Mouse (Mus musculus) midbrain, embryonic 10.5 days (tissue): Measurements from ENCODE around the gene Cd5. TPM values are rescaled to one million over a fixed set of nuclear protein-coding genes. Genes with fewer than 3 reads are reported as not detected.

Experiments used
- DNase-seq: peaks from one replicate; pipeline ENCODE4 v3.0.0-alpha.2; 2017; ENCODE audit warnings: low spot score
- H3K27ac ChIP-seq: fragments of 300-500 bp; sonication (generic); replicated peaks from 2 replicates; pipeline ENCODE4 v1.5.1; 2016; ENCODE audit warnings: mild to moderate bottlenecking
- H3K27me3 ChIP-seq: fragments of 300-500 bp; sonication (generic); 2 replicates; pipeline ENCODE4 v1.6.1; 2016; ENCODE audit warnings: low read depth, mild to moderate bottlenecking; ENCODE audit not compliant: poor library complexity, severe bottlenecking
- H3K36me3 ChIP-seq: fragments of 300-500 bp; sonication (generic); 2 replicates; pipeline ENCODE4 v1.6.1; 2016; ENCODE audit warnings: mild to moderate bottlenecking, moderate library complexity
- H3K4me1 ChIP-seq: fragments of 300-500 bp; sonication (generic); 2 replicates; pipeline ENCODE4 v1.6.1; 2016
- H3K4me3 ChIP-seq: fragments of 300-500 bp; sonication (generic); 2 replicates; pipeline ENCODE4 v1.5.1; 2016; ENCODE audit warnings: mild to moderate bottlenecking, moderate library complexity
- H3K9me3 ChIP-seq: fragments of 300-500 bp; sonication (generic); replicated peaks from 2 replicates; pipeline ENCODE4 v1.6.1; 2016; ENCODE audit warnings: mild to moderate bottlenecking
- whole genome bisulfite sequencing: fragments of 180-500 bp; shearing (Covaris S2); methylation state at CpG from one replicate; pipeline ENCODE4 v1.1.7; 2016; 5-methylcytosine and 5-hydroxymethylcytosine counted together
- polyA plus RNA-seq: library from polyadenylated mRNA; unstranded; fragments of >200 nt; fragmentation: Nextera tagmentation; extraction: Ambion mirVana; gene quantifications from 2 replicates; pipeline ENCODE4 v1.2.1, GENCODE M21; 2016

The Cd5 gene
- polyA plus RNA-seq, 1 experiment from 2014 or later, result not detected

DNA sequence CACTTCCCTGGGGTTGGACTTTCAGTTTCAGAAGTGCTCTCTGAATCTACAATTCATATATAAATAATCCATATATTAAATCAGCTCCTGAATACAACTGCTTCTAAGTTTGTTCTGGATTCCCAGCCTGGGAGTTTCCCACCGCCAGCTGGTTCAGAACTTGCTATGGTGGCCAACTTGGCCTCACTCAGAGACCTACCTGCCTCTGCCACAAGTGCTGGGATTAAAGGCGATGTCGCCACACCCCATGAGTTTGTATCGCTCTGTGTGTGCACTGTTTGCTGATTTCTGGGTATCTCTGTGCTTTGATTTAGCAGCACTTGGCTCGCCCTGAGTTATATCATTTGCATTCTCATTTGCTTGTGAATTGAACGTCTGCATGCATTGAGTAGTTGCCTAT lies 13.3 kb upstream of the Cd5 start:
- Histone ChIP-seq H3K4me1 (peaks cover 12% of the 10 kb centered on the region), H3K36me3 (no peaks in the 10 kb centered on the region), H3K9me3 (no peaks in the 10 kb centered on the region), H3K27ac (no peak overlapping the region), H3K4me3 (no peak overlapping the region), H3K27me3 (no peaks in the 10 kb centered on the region)
- DNase-seq, result no peak
- WGBS, result 93% methylated on average over 6 of the region's 6 CpGs

DNA sequence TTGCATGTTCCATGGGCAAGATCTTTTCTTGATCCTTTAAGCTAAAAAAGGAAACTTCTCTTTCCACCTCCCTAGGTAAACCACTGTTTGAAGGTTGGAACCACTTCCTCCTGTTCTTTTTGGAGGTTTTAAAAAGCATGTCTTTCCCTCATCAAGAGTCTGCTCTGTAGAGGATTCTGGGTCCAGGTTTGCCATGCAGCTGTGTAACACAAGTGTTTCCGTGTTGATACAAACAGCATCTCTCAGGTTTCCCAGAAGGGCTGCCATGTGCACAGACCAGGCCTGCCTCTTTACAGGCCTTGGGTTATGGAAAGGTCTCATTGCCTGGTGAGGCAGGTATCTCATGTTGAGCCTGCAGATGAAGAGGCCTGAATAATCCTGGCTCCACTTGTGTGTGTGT lies 12.8 kb upstream of the Cd5 start:
- Histone ChIP-seq H3K27me3 (no peaks in the 10 kb centered on the region), H3K4me1 (peaks cover 12% of the 10 kb centered on the region), H3K9me3 (no peaks in the 10 kb centered on the region), H3K36me3 (no peaks in the 10 kb centered on the region), H3K27ac (no peak overlapping the region), H3K4me3 (no peak overlapping the region)
- WGBS, result 89% methylated on average over 1 of the region's 1 CpGs
- DNase-seq, result no peak

GRCm38 (mm10) chr19:10750161-10750560 lies 11.4 kb upstream of the Cd5 start:
- H3K27me3 ChIP-seq, result no peaks in the 10 kb centered on the region
- H3K36me3 ChIP-seq, result no peaks in the 10 kb centered on the region
- WGBS, result 88% methylated on average over 6 of the region's 6 CpGs
- H3K4me3 ChIP-seq, result no peak overlapping the region
- no peaks in the 10 kb centered on the region for H3K9me3 ChIP-seq
- no peak overlapping the region for H3K27ac ChIP-seq
- no peak for DNase-seq
- H3K4me1 ChIP-seq, result peaks cover 12% of the 10 kb centered on the region

DNA sequence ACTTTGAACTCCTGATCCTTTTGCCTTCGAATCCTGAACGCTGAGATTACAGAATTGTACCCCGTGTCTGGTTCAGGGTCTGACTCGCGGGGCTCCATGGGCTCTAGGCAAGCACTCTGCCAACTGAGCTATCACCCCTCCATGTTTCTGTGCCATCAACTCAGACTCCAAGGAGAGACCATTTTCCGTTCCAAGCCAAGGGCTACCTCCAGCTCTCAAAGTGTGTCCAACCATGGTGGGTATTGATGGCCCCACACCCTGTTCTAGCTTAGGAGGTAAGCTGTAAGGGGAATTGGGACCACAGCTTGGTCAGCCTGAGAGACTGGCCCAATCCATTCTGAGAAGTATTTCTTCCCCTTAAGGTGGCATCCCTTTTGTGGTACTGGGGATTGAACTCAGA lies 10.5 kb upstream of the Cd5 start:
- 90% methylated on average over 6 of the region's 6 CpGs for WGBS
- H3K27ac ChIP-seq, result no peak overlapping the region
- H3K9me3 ChIP-seq, result no peaks in the 10 kb centered on the region
- no peak for DNase-seq
- peaks cover 12% of the 10 kb centered on the region for H3K4me1 ChIP-seq
- H3K36me3 ChIP-seq, result no peaks in the 10 kb centered on the region
- no peak overlapping the region for H3K4me3 ChIP-seq
- no peaks in the 10 kb centered on the region for H3K27me3 ChIP-seq

- Histone ChIP-seq H3K36me3 (no peaks in the 10 kb centered on the region), H3K9me3 (no peaks in the 10 kb centered on the region), H3K4me1 (peaks cover 12% of the 10 kb centered on the region), H3K27me3 (no peaks in the 10 kb centered on the region), H3K4me3 (no peak overlapping the region), H3K27ac (peak overlapping the region; percentile 55; the same call in 1 of the 2 replicates)
- DNase-seq, result no peak
- 55% methylated on average over 11 of the region's 11 CpGs for WGBS
Measured at GRCm38 (mm10) chr19:10748401-10749102, 9.8 kb upstream of the Cd5 start.

DNA sequence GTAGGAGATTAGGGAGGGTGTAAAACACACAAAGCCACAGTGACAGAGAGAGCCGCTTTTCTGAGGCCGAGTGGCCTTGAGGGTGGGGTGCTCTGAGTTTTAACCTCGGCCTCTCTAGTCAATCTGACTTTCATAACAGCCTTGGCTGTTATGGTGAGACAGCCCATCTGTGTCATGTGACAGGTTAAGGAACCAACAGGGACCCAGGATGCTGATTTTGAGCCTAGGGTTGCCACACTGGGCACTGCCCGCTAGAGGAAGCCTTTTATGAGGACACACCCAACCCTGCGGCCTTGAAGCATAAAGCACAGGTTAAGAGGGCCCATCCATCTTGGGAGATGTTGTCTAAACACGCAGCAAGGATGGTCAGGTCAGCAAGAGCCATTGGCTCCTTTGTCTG lies 8.9 kb upstream of the Cd5 start:
- Histone ChIP-seq H3K4me3 (no peak overlapping the region), H3K4me1 (peaks cover 12% of the 10 kb centered on the region), H3K36me3 (no peaks in the 10 kb centered on the region), H3K27me3 (no peaks in the 10 kb centered on the region), H3K27ac (0 out of 2 replicates have a peak overlapping the region, but pooled peaks have one; percentile 28), H3K9me3 (no peaks in the 10 kb centered on the region)
- 86% methylated on average over 6 of the region's 6 CpGs for WGBS
- no peak for DNase-seq

DNA sequence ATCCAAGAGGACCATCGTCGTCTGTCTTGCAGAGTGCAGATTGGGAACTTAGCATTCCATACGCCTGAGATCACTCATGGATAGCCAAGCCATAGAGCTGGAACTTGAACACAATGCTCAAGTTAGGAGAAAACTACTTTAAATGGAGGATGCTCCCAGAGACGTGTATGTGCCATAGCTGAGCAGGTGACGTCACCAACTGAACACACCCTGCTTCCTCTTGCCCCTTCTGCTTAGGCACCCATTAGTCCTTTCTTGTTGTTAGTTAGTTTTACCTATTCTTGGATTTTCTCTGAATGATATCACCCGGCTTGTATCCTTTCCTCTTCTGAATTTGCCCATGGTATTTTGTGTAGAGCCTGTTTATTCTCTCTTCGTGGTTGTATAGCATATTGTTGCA lies 8.4 kb upstream of the Cd5 start:
- H3K4me1 ChIP-seq, result peaks cover 12% of the 10 kb centered on the region
- H3K9me3 ChIP-seq, result no peaks in the 10 kb centered on the region
- DNase-seq, result no peak
- no peak overlapping the region for H3K27ac ChIP-seq
- no peaks in the 10 kb centered on the region for H3K36me3 ChIP-seq
- H3K27me3 ChIP-seq, result no peaks in the 10 kb centered on the region
- H3K4me3 ChIP-seq, result no peak overlapping the region
- 90% methylated on average over 7 of the region's 7 CpGs for WGBS

DNA sequence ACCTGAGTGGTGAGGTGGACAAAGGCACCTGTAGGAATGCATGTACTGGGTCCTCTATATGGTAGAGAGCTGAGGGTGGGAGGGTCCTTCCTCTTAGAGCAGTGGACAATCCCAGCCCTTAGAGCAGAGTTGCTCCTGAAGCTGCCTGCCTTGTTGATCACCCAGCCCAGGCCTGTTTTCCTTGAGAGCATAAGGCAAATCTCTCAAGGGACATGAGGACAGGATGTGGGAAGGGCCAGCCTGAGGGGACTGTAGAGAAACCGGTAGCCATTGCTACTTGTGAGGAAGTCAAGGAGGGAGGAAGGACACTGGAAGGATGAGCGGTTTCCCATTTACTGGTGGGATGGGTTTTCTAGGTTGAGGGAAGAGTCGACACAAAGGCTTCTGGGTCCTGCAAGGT lies 3.8 kb upstream of the Cd5 start:
- Histone ChIP-seq H3K4me1 (no peaks in the 10 kb centered on the region; the same call in 1 of the 2 replicates), H3K27ac (no peak overlapping the region), H3K27me3 (no peaks in the 10 kb centered on the region), H3K9me3 (no peaks in the 10 kb centered on the region), H3K4me3 (no peak overlapping the region), H3K36me3 (no peaks in the 10 kb centered on the region)
- no peak for DNase-seq
- 78% methylated on average over 3 of the region's 3 CpGs for WGBS

DNA sequence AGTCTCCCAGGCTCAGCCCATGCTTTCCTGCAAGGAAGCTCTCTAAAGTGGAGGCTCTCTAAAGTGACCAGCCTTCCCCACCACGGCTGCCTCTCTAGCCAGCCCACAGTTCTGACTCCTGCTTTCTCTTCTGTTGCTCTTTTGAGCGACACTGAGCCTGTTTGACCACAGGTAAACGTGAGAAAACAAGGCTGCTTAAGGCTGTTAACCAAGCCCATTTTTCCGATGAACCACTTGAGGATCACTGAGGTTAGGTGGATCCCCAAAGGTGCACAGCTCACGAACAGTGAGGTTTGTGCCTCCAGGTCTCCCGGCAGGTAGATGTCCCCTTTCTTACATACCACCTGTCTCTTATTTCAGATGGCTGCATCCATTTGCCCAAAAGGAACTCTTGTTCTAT lies 3.3 kb upstream of the Cd5 start:
- Histone ChIP-seq H3K27ac (no peak overlapping the region), H3K9me3 (no peaks in the 10 kb centered on the region), H3K4me1 (no peaks in the 10 kb centered on the region; the same call in 1 of the 2 replicates), H3K36me3 (no peaks in the 10 kb centered on the region), H3K27me3 (no peaks in the 10 kb centered on the region), H3K4me3 (no peak overlapping the region)
- 82% methylated on average over 6 of the region's 6 CpGs for WGBS
- no peak for DNase-seq

DNA sequence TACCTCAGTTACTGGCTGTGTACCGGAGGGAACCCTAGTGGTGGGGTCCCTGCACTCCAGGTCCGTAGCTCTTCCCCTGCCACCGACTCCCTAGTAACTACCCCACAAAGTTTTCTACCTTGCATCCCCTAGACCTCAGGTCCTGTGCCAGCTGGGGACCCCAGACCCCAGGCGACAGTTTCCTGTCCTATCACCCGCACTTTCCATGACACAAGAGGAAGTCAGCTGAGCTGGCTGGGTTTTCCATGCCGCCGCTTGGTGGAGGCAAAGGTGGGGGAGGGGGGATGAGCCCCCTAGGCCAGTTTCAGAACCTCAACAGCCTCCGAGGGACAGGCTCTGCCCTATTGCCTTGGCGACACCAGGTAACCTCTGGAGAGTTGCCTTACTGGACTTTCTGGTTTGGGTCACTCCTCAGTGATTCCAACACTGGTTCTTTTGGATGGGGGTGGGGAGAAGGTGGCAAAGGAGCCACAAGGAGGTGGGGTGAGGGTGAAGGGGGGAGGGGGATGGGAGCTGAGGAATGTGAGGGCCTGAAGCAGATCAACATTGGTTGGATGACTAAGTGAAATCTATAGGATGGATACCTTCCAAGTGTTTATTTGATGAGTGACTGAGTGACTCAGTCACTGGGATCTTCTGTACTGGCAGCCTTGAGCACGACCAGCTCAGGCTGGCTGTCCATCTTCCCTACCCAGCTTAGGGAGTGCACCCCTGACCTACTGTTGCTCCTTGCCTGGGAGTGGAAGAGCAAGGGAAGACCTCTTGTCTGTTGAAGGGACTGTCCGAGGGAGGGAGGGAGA lies 2.0 kb upstream of the Cd5 start:
- no peak overlapping the region for H3K4me3 ChIP-seq
- H3K9me3 ChIP-seq, result no peaks in the 10 kb centered on the region
- no peaks in the 10 kb centered on the region for H3K27me3 ChIP-seq
- no peaks in the 10 kb centered on the region for H3K36me3 ChIP-seq
- WGBS, result 47% methylated on average over 11 of the region's 11 CpGs
- no peak overlapping the region for H3K27ac ChIP-seq
- no peak for DNase-seq
- H3K4me1 ChIP-seq, result no peaks in the 10 kb centered on the region; the same call in 1 of the 2 replicates

DNA sequence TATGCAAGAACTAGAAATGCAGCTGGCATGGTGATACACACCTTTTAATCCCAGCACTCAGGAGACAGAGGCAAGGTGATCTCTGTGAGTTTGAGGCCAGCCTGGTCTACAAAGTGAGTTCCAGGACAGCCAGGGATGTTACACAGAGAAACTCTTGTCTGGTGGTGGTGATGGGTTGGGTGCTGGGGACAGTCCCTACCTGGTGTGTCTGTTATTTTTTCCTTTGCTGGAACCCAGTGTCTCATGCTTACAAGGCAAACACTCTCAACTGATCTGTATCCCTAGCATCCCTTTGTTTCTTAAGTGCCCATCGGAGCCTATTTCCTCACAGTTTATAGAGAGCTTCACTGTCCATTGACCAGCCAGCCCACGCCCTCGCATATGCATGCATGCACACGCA lies 1.1 kb upstream of the Cd5 start:
- WGBS, result 95% methylated on average over 4 of the region's 4 CpGs
- no peaks in the 10 kb centered on the region for H3K9me3 ChIP-seq
- H3K27ac ChIP-seq, result no peak overlapping the region
- no peaks in the 10 kb centered on the region; the same call in 1 of the 2 replicates for H3K4me1 ChIP-seq
- no peak overlapping the region for H3K4me3 ChIP-seq
- DNase-seq, result no peak
- no peaks in the 10 kb centered on the region for H3K36me3 ChIP-seq
- no peaks in the 10 kb centered on the region for H3K27me3 ChIP-seq

DNA sequence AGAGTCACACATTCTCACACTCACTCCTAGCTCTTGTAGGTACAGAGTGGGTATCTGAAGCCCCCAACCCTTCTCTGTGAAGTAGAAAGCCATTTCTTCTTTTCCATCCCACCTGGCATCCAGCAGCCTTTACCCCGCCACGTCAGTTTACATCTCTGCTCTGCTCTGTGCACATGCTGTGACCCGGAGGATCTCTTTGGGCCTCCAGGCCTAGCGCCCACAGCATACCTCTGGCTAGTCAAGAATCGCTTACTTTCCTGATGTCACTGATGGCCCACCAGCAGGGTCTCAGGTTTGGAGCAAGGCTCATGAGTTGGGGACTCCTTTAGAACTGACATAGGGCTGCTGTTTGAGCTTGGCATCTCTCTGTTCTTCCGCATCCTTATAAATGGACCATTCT lies 764 bp downstream of the Cd5 start:
- no peak for DNase-seq
- Histone ChIP-seq H3K4me3 (no peak overlapping the region), H3K27me3 (no peaks in the 10 kb centered on the region), H3K36me3 (no peaks in the 10 kb centered on the region), H3K27ac (no peak overlapping the region), H3K4me1 (no peaks in the 10 kb centered on the region; the same call in 1 of the 2 replicates), H3K9me3 (no peaks in the 10 kb centered on the region)
- 93% methylated on average over 6 of the region's 6 CpGs for WGBS

DNA sequence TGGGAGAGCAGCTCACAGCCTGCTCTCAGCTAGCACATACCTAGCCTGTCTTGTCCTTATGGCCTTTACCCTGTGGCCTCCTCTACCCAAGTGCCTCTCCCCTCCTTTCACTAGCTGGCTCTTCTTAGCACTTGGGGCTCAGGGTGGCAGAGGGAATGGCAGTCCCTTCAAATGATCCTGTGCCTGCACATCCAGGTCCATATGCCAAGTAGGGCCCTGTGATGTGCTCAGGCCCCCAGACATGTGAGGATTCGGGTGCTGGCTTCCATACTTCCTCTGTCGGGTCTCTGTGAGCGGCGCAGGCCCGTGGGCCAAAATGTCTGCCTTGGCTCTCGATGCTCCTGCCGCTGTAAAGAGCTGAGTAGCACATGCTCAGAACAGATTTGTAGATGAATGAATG lies 2.9 kb downstream of the Cd5 start:
- Histone ChIP-seq H3K4me3 (no peak overlapping the region), H3K27ac (no peak overlapping the region), H3K9me3 (no peaks in the 10 kb centered on the region), H3K36me3 (no peaks in the 10 kb centered on the region), H3K4me1 (no peaks in the 10 kb centered on the region; the same call in 1 of the 2 replicates), H3K27me3 (no peaks in the 10 kb centered on the region)
- WGBS, result 98% methylated on average over 7 of the region's 7 CpGs
- DNase-seq, result no peak
